Mouse (Mus musculus) layer of hippocampus, adult 11-12 months (tissue): ENCODE measurements at regions not wholly inside any gene's neighbourhood (a gene's known extent, or its start where the extent isn't known, plus 50 kb on each side); places are given as distances from the start of the nearest gene placed in this dataset.
A peak's percentile ranks its signal among the peaks of the same experiment; 100 is the strongest.

ENCODE experiments used
- DNase-seq: peaks from one replicate; pipeline ENCODE4 v3.0.0; 2022; ENCODE audit warnings: low spot score

- DNase-seq = no peak
Measured at GRCm38 (mm10) chr16:24255037-24255436, 138.3 kb upstream of the Lpp start.

- DNase-seq = no peak
Measured at GRCm38 (mm10) chr16:24254590-24254989, 138.7 kb upstream of the Lpp start.

DNA sequence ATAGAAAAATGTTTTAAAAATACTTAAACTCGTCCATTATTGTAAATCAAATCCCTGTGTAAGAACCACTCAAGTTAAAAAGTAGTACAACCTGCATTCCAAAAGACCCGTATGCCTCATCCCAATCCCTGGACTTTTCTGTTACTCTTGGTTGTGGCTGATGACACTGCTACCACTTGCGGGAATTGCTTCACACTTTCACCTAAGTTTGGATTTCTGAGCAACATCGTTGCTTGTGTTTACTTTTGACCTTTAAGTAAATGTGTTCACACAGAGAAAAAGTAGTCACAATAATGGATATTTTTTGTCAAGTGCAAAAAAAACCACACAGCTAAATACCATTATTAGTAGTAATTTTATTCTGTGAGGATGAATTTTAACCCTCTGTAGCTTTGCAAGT, 139.2 kb upstream of the Lpp start:
- no peak for DNase-seq

GRCm38 (mm10) chr16:24247291-24247690, 146.0 kb upstream of the Lpp start:
- no peak for DNase-seq

- peak; percentile 23 for DNase-seq
Measured at GRCm38 (mm10) chr16:24238075-24238555, 155.2 kb upstream of the Lpp start.

DNA sequence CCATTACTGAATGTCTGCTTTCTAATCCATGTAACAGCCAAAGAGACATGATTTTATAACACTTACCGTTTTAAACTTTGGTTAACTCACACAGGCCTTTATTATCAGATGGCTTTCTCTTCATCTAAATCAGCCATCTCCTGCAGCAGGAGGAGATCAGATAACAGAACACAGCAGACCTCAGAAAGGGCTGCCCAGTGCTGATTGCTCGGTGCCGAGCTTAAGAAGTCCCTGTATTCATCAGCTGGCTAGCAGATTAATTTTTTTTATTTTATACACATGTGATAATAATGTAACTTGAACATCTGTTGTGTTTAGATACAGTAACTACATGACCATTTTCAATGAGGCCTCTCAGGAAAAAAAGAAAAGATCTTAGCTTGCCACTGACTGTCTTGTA, 155.9 kb upstream of the Lpp start:
- no peak for DNase-seq

DNA sequence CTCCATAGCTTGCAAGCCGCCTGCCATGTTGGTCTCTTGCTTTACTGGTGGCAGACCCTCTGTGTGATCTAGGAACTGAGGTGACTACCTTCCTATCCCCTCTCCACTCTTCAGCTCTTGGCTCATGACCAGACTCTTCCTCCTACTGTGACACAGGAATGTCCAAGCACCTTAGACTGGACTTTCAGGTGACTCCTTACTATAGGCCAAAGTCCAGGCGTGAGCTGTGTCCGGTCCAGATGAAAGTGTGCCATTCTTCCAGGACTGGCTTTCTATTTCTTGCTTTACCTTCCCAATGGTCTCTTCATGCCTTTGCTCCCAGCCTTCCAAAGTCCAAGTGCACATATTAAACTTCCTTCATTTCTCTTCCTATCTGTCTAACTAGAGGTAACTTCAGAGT, 156.3 kb upstream of the Lpp start:
- no peak for DNase-seq

DNA sequence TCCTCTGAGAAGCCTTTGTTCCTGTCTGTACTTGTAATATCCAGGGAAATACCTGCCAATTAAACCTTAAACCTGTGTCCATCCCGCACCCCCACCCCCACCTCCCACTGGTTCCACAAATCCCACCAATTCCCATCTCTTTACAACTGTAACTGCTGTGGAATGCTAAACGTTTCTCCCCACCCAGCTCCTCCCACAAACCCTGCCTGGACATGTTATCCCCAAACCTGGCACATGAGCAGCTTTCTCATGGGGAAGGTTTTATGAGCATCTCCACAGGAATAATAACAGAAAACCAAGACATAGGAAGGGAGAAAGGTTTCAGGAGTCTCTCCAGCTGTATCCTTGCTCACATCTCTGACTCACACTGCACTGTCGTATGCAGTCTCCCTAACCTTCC, 156.8 kb upstream of the Lpp start:
- no peak for DNase-seq

DNA sequence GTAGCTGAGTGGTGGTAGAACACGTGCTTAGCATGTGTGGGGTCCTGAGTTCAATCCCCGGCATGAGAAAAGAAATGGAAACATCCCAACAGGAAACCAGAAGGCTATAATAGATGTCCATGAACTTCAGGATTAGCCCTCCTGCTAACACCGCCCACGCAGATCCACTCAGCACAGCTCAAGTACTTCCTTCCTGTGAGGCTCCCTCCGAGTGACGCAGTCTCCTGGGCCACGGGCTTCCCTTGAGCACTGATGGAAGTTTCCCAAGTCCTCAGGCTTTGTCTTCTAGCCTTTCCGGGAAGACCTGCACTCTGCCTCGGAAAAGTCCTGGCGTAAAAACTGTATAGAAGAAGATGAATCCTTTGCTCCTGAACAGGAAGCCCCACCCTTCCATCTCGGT, 158.5 kb upstream of the Lpp start:
- no peak for DNase-seq

DNA sequence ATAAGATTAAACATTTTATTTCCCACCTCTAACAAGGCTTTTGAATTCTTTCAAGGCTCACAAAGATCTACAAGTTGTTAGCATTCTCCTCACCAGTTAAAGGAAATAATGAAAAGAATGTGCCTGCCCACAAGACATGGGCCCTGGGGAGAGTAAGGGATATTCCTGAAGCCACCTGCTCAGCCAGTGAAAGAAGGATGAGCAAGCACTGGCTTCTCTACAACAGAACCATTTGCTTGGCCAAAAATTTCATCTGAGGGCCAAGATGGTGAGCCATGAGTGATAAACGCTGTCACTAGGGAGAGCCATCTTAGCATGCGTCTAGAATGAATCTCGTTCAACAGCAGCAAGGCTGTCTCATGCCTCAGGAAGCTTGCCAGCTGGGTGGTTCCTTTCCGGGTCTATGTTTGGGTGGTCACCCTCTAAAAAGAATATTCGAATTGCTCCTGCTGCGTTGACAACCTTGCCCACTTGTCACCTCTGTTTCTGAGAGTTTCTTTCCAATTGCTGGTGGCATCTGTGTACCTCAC, 161.2 kb upstream of the Lpp start:
- no peak for DNase-seq

DNA sequence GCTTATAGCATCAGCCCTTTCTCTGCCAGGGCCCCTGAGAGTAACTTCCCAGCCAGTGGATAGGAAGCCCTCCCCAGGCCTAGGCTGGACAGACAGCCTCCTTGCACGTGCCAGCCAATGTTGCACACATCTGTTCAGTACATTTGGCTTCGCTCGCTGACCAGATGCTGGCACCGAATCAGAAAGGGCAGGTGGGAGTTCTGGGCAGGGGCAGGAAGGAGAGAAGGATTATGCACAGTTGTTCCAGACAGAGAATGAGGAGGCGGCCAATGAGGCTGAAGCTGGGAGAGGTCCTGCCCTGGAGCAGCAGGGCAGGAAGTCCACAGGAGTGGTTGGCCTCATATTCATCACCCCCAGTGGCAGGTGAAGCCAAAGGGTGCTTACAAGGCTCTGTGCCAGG, 161.8 kb upstream of the Lpp start:
- no peak for DNase-seq

DNA sequence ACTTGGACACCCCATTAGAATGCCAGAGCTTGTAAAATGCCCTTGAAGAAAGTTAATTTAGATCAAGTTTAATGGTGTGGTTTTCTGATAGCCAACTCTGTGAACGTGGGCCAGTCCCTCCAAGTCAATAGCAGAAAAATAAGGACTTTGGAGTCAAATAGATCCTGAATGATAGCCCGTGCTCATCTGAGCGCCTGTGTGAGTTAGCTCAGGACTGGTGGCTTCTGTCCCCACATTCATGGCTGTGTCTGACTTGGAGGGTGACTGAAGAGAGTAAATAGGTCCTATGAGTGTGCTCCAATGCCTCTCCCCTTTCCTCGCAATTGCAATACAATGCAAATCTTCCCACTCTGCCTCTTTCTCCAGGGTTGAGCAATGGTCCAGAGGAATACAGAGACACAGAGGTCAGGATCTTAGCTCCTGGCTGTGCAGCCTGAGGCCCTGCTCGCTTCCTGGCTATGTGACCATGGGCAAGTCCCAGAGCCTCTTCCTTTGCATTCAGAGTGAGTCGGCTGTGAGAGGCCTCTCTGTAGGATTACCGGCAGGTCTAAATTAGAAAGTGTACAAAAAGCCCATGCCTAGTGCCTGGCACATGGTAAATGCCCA, 164.2 kb upstream of the Lpp start:
- no peak for DNase-seq

DNA sequence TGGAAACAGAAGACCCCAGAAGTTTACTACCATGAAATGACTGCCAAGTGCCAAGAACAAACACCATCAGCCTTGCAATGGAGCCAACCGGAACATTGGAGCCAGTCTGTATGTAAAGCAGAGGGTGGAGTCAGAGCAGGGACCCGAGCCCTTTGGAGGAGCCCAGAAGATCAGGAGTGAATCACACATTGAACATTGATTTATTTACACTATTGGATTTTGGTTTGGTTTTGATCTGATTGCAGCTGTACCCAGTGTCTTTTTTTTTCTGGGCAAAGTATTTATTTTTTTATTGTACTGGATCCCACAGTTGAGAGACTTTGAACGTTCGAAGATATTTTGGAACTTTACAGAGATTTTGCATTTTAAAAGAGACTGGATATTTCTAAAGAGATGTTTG, 167.4 kb upstream of the Lpp start:
- no peak for DNase-seq

DNA sequence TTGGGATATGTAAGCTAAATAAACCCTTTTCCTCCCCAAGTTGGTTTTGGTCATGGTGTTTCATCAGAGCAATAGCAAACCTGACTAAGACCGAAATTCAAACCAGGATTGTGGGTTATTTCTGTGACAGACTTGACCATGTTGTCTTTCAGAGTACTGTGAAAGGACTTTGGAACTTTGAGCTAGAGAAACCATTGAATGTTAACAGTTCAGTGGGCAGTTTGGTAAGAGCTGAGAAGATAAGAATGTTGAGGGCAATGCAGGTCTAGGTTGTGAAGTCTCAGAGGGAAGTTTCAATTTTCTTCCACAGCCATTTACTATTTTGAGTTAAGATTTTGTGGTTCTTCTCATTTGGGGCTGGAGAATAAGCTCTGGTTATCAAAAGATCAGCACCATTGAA, 168.2 kb upstream of the Lpp start:
- no peak for DNase-seq

- DNase-seq = no peak
Measured at GRCm38 (mm10) chr16:24223901-24224300, 169.4 kb upstream of the Lpp start.

DNA sequence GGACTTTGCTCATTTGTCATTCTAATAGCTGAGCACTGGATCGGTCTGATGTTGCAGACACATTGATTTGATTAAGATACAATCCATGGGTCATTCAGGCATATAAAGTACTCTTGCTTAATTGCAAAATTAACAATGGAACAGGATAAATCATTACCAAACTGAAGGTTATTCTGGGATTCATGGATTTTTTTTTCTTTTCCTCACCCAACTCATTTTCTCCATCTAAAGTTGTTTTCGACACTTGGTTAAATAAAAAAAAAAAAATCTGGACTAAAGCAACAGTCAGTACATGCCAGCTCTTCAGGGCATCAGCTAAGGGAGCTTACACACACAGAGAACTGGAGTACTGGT, 169.8 kb upstream of the Lpp start:
- no peak for DNase-seq

DNA sequence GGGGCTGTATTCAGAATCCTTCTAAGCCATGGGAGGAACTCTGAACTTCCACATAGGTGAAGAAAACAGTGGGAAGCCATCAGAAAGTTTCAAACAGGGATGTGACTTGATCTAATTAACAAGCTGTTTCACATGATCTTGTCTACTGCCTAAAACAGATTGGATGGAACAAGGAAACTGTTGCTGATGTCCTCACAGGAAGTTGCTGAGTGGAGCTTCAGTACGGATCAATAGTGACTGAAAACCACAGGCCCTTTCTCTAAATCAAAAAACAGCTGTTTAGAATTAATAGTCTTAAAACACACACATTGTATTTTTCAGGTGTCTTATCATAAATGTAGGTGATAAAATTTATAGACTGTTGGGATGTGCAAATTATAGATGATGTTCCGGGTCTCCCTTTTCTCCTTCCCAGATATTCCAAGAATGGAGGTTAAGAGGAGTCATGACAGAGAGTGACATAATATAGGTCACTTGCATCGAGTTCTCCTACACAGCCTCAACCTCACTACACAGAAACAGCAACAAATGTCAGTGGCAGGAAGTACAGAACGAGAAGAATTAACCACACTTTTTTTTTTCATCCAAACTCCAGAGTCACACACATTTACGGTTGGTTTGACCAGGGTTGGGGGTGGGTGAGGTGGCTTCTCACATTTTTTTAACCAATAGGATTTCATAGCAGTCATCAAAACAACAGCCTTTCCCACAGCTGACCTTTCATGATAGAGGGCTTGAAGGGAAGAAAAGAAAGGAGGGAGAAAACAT, 170.4 kb upstream of the Lpp start:
- no peak for DNase-seq

DNA sequence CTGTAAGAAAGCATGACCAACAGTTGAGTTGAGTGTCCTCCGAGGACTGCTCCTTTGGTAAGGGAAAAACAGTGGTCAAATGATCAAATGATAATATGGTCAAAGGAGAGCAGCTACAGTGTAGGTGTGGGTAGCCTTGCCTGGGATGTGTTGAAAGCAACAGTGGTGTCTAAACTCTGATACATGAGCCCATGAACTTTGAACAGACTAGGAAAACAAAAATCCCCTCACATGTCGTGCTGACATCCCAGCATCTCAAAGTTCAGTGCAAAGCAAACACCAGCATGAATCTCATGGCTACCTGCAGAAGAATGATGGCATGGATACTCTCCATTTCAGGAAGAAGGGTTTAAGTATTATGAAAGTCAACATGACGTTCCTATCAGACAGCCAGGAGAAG, 171.3 kb upstream of the Lpp start:
- DNase-seq = no peak

GRCm38 (mm10) chr16:24220613-24221012, 172.7 kb upstream of the Lpp start:
- DNase-seq = no peak

GRCm38 (mm10) chr16:24219691-24220090, 173.6 kb upstream of the Lpp start:
- DNase-seq = no peak

GRCm38 (mm10) chr16:24218850-24219185, 174.5 kb upstream of the Lpp start:
- DNase-seq = no peak

- DNase-seq = no peak
Measured at GRCm38 (mm10) chr16:24218162-24218849, 175.0 kb upstream of the Lpp start.

- DNase-seq = no peak
Measured at GRCm38 (mm10) chr16:24216828-24217227, 176.5 kb upstream of the Lpp start.
